Mouse (Mus musculus): ENCODE measurements around the gene Gm20403. TPM values are rescaled to one million over a fixed set of nuclear protein-coding genes. Genes with fewer than 3 reads are reported as not detected.
"Not testable (repeated sequence)": the region's sequence is repeated elsewhere in the genome, so short reads cannot be mapped to it uniquely, and the experiment has no call there.

The Gm20403 gene
- polyA plus RNA-seq, 1 experiment from 2014 or later: not detected

DNA sequence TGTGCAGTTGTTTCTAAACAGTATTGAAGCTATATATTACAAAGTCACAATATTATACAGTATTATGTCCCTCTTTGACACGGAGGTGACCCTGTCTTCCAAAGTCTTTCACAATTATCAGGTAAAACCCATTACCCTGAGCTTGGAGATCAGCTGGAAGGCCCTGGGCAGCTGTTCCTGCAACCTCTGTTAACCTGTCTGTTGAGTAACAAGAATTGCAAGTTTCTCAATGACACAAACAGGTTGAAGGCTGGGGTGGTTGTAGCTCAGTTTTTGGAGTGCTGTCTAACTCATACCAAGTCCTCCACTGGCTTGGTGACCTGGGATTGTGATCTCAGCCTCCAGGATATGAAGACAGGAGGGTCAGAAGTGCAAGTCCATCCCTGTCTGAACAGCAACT is 26.7 kb upstream of the Gm20403 start:
- Histone ChIP-seq H3K9me3 (ENCODE audit: control insufficient read depth, low read length) (no peaks in the 10 kb centered on the region), H3K27ac (ENCODE audit: low read depth, low read length) (no peak overlapping the region), H3K36me3 (ENCODE audit: control insufficient read depth, insufficient read depth, low read length) (no peaks in the 10 kb centered on the region), H3K4me1 (ENCODE audit: control insufficient read depth, insufficient read depth, low read depth, low read length) (no peaks in the 10 kb centered on the region), H3K4me3 (ENCODE audit: low read length) (no peak overlapping the region), H3K27me3 (replicated peaks; ENCODE audit: control insufficient read depth, insufficient read depth, low read length) (no peaks in the 10 kb centered on the region), H3K9ac (ENCODE audit: low read depth, low read length) (no peak overlapping the region), H3K4me2 (ENCODE audit: low read length) (no peak overlapping the region)
- no peak for ATAC-seq
- WGBS: 85% methylated on average over 1 of the region's 1 CpGs

DNA sequence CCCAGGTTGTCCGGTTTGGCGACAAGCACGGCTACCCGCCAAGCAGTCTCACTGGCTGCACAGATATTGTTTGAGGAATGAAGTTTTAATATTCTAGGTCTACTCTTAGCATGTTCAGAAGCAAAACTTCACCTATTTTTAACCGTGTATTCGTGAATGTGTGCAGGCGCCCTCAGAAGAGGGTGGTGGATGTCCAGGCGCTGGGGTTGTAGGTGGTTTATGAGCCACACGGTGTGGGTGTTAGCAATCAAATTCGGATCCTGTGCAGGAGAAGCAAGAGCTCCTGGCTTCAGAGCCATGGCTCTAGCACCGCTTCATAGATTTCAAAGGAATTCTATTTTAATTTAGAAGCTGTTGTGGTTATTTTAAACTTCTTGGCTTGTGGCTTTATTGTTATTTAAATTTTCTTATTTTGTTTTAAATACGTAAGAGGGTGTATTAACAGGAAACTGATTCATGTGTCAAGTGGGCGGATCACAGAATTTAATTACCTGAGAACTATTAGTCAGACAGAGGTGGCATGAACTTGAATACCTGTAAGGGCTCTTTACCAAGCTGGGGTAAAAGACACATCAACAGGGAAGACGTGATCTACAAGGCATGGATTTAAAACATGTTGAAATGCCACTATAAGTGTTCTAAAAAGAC is 21.2 kb upstream of the Gm20403 start:
- Histone ChIP-seq H3K4me2 (ENCODE audit: low read length) (no peak overlapping the region), H3K9ac (ENCODE audit: low read depth, low read length) (no peak overlapping the region), H3K4me3 (ENCODE audit: low read length) (no peak overlapping the region), H3K27ac (ENCODE audit: low read depth, low read length) (no peak overlapping the region), H3K27me3 (replicated peaks; ENCODE audit: control insufficient read depth, insufficient read depth, low read length) (no peaks in the 10 kb centered on the region), H3K36me3 (ENCODE audit: control insufficient read depth, insufficient read depth, low read length) (no peaks in the 10 kb centered on the region), H3K4me1 (ENCODE audit: control insufficient read depth, insufficient read depth, low read depth, low read length) (no peaks in the 10 kb centered on the region), H3K9me3 (ENCODE audit: control insufficient read depth, low read length) (no peaks in the 10 kb centered on the region)
- ATAC-seq: no peak
- WGBS: 89% methylated on average over 14 of the region's 14 CpGs

DNA sequence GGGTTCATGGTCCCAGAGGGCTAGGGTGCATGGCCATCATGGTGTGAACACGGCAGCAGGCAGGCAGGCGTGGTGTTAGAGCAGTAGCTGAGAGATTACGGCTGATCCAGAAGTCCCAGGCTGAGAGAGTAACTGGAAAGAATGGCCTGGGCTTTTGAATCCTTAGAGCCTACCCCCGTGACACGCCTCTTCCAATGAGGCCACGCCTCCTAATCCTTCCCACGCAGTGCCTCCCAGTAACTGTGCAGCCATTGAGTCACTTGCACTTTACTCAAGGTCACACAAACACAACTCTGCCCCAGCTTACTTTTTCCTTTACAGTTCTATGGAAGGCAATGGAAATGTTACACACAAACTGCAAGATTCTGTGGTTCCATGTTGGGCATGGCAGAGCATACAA is 19.7 kb upstream of the Gm20403 start:
- Histone ChIP-seq H3K4me1 (ENCODE audit: control insufficient read depth, insufficient read depth, low read depth, low read length) (no peaks in the 10 kb centered on the region), H3K27me3 (replicated peaks; ENCODE audit: control insufficient read depth, insufficient read depth, low read length) (no peaks in the 10 kb centered on the region), H3K4me2 (ENCODE audit: low read length) (no peak overlapping the region), H3K27ac (ENCODE audit: low read depth, low read length) (no peak overlapping the region), H3K9me3 (ENCODE audit: control insufficient read depth, low read length) (no peaks in the 10 kb centered on the region), H3K9ac (ENCODE audit: low read depth, low read length) (no peak overlapping the region), H3K4me3 (ENCODE audit: low read length) (no peak overlapping the region), H3K36me3 (ENCODE audit: control insufficient read depth, insufficient read depth, low read length) (no peaks in the 10 kb centered on the region)
- ATAC-seq: no peak
- 90% methylated on average over 7 of the region's 7 CpGs for WGBS

DNA sequence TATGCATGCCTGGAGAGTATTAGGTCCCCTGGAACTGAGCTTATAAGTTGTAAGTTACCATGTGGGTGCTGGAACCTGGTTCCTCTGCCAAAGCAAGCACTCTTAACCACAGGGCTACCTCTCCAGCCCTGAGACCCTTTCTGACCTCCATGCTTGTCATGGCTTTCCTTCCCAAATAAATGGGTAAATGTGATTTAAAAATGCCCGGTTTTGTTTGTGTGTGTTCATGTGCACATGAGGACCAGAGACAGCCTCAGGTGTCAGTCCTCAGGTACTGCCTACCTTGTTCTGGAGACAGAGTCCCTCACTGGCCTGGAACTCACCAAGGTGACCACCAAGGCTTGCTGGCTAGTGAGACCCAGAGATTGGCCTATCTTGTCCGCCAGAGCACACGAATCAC is 18.1 kb upstream of the Gm20403 start:
- Histone ChIP-seq H3K36me3 (ENCODE audit: control insufficient read depth, insufficient read depth, low read length) (no peaks in the 10 kb centered on the region), H3K9ac (ENCODE audit: low read depth, low read length) (no peak overlapping the region), H3K4me2 (ENCODE audit: low read length) (no peak overlapping the region), H3K27ac (ENCODE audit: low read depth, low read length) (no peak overlapping the region), H3K4me1 (ENCODE audit: control insufficient read depth, insufficient read depth, low read depth, low read length) (no peaks in the 10 kb centered on the region), H3K27me3 (replicated peaks; ENCODE audit: control insufficient read depth, insufficient read depth, low read length) (no peaks in the 10 kb centered on the region), H3K4me3 (ENCODE audit: low read length) (no peak overlapping the region), H3K9me3 (ENCODE audit: control insufficient read depth, low read length) (no peaks in the 10 kb centered on the region)
- ATAC-seq: no peak
- 89% methylated on average over 3 of the region's 3 CpGs for WGBS

DNA sequence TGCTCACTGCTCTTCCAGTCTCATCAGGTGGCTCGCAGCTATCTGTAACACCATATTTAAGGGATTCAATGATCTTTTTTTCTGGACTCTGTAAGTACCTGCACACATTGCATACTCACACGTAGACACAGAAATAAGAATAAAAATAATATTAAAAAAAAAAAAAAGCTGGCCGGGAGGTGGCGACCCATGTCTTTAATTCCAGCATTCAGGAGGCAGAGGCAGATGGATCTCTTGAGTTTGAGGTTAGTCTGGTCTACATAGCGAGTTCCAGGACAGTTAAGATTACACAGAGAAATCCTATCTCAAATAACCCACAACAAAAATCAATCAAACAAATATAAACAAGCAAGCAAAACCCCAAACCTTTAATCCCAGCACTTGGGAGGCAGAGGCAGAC is 17.5 kb upstream of the Gm20403 start:
- WGBS: 91% methylated on average over 5 of the region's 5 CpGs
- H3K36me3 ChIP-seq (ENCODE audit: control insufficient read depth, insufficient read depth, low read length): no peaks in the 10 kb centered on the region
- no peak overlapping the region for H3K9ac ChIP-seq (ENCODE audit: low read depth, low read length)
- no peaks in the 10 kb centered on the region for H3K27me3 ChIP-seq (replicated peaks; ENCODE audit: control insufficient read depth, insufficient read depth, low read length)
- no peaks in the 10 kb centered on the region for H3K4me1 ChIP-seq (ENCODE audit: control insufficient read depth, insufficient read depth, low read depth, low read length)
- H3K9me3 ChIP-seq (ENCODE audit: control insufficient read depth, low read length): no peaks in the 10 kb centered on the region
- ATAC-seq: no peak
- H3K4me2 ChIP-seq (ENCODE audit: low read length): no peak overlapping the region
- no peak overlapping the region for H3K27ac ChIP-seq (ENCODE audit: low read depth, low read length)
- no peak overlapping the region for H3K4me3 ChIP-seq (ENCODE audit: low read length)

DNA sequence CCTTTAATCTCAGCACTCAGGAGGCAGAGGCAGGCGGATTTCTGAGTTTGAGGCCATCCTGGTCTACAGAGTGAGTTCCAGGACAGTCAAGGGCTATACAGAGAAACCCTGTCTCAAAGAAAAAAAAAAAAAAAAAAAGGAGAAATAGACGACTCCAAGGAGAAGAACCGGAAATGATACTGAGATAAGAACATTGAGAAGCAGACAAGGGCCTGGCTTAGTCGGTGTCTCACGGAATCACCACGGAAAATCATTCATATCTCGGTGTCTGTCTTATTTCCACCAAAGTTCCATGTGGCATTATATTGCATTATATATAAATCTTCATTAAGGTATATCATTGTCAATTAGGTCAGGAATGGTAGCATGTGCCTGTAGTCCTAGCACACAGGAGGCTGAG is 16.2 kb upstream of the Gm20403 start:
- not testable (repeated sequence) for H3K4me2 ChIP-seq (ENCODE audit: low read length); H3K9me3 ChIP-seq (ENCODE audit: control insufficient read depth, low read length); H3K4me3 ChIP-seq (ENCODE audit: low read length); H3K4me1 ChIP-seq (ENCODE audit: control insufficient read depth, insufficient read depth, low read depth, low read length); H3K9ac ChIP-seq (ENCODE audit: low read depth, low read length); H3K36me3 ChIP-seq (ENCODE audit: control insufficient read depth, insufficient read depth, low read length); H3K27me3 ChIP-seq (replicated peaks; ENCODE audit: control insufficient read depth, insufficient read depth, low read length); ATAC-seq; H3K27ac ChIP-seq (ENCODE audit: low read depth, low read length)
- 95% methylated on average over 7 of the region's 7 CpGs for WGBS

DNA sequence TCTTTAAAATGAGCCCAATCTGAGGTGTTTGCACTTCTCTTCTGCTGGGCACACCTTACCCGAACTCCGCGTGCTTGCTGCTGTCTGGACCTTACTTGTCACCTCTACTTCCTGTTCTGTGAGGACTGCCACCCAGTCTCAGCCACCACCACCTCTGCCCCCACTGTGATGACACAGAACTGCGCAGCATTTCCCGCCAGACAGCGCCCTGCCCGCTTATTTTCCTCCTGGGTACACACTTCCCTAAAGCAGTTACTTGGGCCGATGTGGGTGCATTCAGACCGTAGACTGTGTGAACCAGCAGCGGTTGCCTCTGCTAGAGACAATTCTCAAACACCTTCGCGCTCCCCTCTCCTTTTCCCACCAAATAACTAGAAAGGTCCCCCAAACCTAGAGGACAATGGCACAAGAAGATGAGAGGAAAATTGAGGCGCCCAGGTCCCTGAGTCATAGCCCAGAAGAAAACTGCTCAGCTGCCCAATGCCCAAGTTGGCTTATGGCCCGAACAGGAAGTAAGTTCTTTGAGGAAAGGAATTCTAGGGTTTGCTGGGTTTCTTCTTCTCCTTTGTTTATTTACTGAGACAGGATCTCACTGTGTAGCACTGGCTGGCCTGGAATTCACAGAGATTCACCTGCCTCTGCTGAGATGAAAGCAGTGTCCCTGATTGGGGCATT is 12.8 kb upstream of the Gm20403 start:
- Histone ChIP-seq H3K9ac (ENCODE audit: low read depth, low read length) (no peak overlapping the region), H3K4me1 (ENCODE audit: control insufficient read depth, insufficient read depth, low read depth, low read length) (no peaks in the 10 kb centered on the region), H3K27me3 (replicated peaks; ENCODE audit: control insufficient read depth, insufficient read depth, low read length) (no peaks in the 10 kb centered on the region), H3K4me2 (ENCODE audit: low read length) (no peak overlapping the region), H3K36me3 (ENCODE audit: control insufficient read depth, insufficient read depth, low read length) (no peaks in the 10 kb centered on the region), H3K27ac (ENCODE audit: low read depth, low read length) (no peak overlapping the region), H3K9me3 (ENCODE audit: control insufficient read depth, low read length) (no peaks in the 10 kb centered on the region), H3K4me3 (ENCODE audit: low read length) (no peak overlapping the region)
- WGBS: 84% methylated on average over 14 of the region's 14 CpGs
- no peak for ATAC-seq

DNA sequence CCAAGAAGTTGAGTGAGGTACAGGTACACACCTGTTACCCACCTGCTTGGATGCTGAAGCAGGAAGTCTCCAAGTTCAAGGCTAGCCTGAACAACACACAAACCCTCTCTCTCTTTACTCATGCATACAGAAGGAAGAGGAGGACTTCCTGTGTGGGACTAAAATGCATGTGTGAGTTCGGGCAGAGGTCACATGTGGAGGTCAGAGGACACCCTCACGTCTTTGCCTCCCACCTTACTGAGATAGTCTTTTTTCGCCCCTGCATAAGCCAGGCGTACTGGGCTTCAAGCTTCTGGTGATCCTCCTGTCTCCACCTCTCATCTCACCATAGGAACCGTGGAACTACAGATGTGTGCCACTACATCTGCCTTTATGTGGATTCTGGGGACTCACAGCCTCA is 12.1 kb upstream of the Gm20403 start:
- Histone ChIP-seq H3K36me3 (ENCODE audit: control insufficient read depth, insufficient read depth, low read length) (no peaks in the 10 kb centered on the region), H3K4me1 (ENCODE audit: control insufficient read depth, insufficient read depth, low read depth, low read length) (no peaks in the 10 kb centered on the region), H3K27ac (ENCODE audit: low read depth, low read length) (no peak overlapping the region), H3K9ac (ENCODE audit: low read depth, low read length) (no peak overlapping the region), H3K4me3 (ENCODE audit: low read length) (no peak overlapping the region), H3K27me3 (replicated peaks; ENCODE audit: control insufficient read depth, insufficient read depth, low read length) (no peaks in the 10 kb centered on the region), H3K4me2 (ENCODE audit: low read length) (no peak overlapping the region), H3K9me3 (ENCODE audit: control insufficient read depth, low read length) (no peaks in the 10 kb centered on the region)
- ATAC-seq: no peak
- 78% methylated on average over 5 of the region's 5 CpGs for WGBS

DNA sequence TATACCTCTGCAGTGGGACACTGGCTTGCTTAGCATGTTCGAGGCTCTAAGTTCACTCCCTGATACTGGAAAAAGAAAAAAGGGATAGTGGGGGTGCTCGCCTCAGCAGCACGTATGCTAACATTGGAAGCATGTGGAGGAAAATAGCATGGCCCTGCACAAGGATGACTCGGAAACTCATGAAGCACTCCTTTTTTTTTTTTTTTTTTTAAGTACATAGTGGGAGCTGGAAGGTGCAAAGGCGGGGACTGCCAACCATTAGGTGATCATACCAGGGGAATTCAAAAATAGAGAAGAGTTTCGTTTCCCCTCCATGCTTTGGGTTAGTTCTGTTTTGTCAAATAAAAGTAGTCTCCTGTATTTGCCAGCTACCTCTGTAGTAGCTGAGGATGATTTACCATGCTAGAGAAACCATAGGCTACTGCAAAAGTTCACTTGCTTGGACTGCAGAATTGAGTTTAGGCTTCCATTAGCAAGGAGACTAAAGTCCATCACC is 10.7 kb upstream of the Gm20403 start:
- 87% methylated on average over 6 of the region's 6 CpGs for WGBS

More for the DNA sequence above, 10.7 kb upstream of the Gm20403 start:
- no peaks in the 10 kb centered on the region for H3K9me3 ChIP-seq (ENCODE audit: control insufficient read depth, low read length)
- no peak for ATAC-seq
- H3K4me1 ChIP-seq (ENCODE audit: control insufficient read depth, insufficient read depth, low read depth, low read length): no peaks in the 10 kb centered on the region
- H3K27me3 ChIP-seq (replicated peaks; ENCODE audit: control insufficient read depth, insufficient read depth, low read length): no peaks in the 10 kb centered on the region
- no peak overlapping the region for H3K9ac ChIP-seq (ENCODE audit: low read depth, low read length)
- no peaks in the 10 kb centered on the region for H3K36me3 ChIP-seq (ENCODE audit: control insufficient read depth, insufficient read depth, low read length)
- no peak overlapping the region for H3K4me2 ChIP-seq (ENCODE audit: low read length)
- no peak overlapping the region for H3K4me3 ChIP-seq (ENCODE audit: low read length)
- H3K27ac ChIP-seq (ENCODE audit: low read depth, low read length): no peak overlapping the region

Measured in hindbrain, embryonic 16.5 days (tissue).